ENCODE assay signal across 19 mouse cellular contexts in genomic region chr10:83090185-83090584, GRCm38 (mm10).
DNase-seq lines count a peak whose midpoint lies in the region; ATAC-seq lines count a peak whose summit lies in the region.
"Had no signal": no experiment of that assay in that cellular context is flagged by ENCODE, and none has a peak within 500 bp of the region (broad histone marks: within the 10 kb centered on the region; RNA-seq: fewer than 3 reads in every experiment).

No protein-coding gene starts in this region.

- ATAC-seq in kidney, embryonic 15.5 days (replicated peaks; ENCODE audit: low FRiP score) = peak; percentile 69
- 0 out of 2 replicates have a peak, but pooled peaks have one; percentile 12 for ATAC-seq in neural tube, embryonic 12.5 days (ENCODE audit: low FRiP score, low read depth)
- no peak for ATAC-seq in neural tube, embryonic 15.5 days (ENCODE audit: low FRiP score)
- ATAC-seq: forebrain, embryonic 13.5 days; forebrain, postnatal 0 days had no signal

- peak overlapping the region; percentile 37 for H3K27ac ChIP-seq in kidney, embryonic 15.5 days
- H3K27ac ChIP-seq in neural tube, embryonic 12.5 days = no peak overlapping the region
- no peak overlapping the region for H3K27ac ChIP-seq in neural tube, embryonic 15.5 days (replicated peaks)
- H3K27ac ChIP-seq in limb, embryonic 10.5 days = 0 out of 2 replicates have a peak overlapping the region, but pooled peaks have one; percentile 42
- H3K27ac ChIP-seq: embryonic facial prominence, embryonic 13.5 days; forebrain, embryonic 13.5 days; heart, adult 2 months; heart, embryonic 15.5 days had no signal

- WGBS in kidney, embryonic 15.5 days = 36% methylated on average over 8 of the region's 8 CpGs
- WGBS in neural tube, embryonic 12.5 days = 47% methylated on average over 8 of the region's 8 CpGs
- 49% methylated on average over 8 of the region's 8 CpGs for WGBS in neural tube, embryonic 15.5 days
- WGBS in limb, embryonic 10.5 days = 71% methylated on average over 8 of the region's 8 CpGs

- H3K4me3 ChIP-seq in kidney, embryonic 15.5 days (replicated peaks) = no peak overlapping the region
- H3K4me3 ChIP-seq in neural tube, embryonic 12.5 days = no peak overlapping the region
- H3K4me3 ChIP-seq in neural tube, embryonic 15.5 days (replicated peaks) = no peak overlapping the region
- H3K4me3 ChIP-seq in limb, embryonic 10.5 days = no peak overlapping the region
- H3K4me3 ChIP-seq: embryonic facial prominence, embryonic 13.5 days; forebrain, embryonic 13.5 days; heart, adult 2 months; heart, embryonic 15.5 days had no signal

- no peak overlapping the region for H3K4me2 ChIP-seq in kidney, embryonic 15.5 days
- H3K4me2 ChIP-seq in neural tube, embryonic 12.5 days (replicated peaks) = 0 out of 2 replicates have a peak overlapping the region, but pooled peaks have one; percentile 0
- no peak overlapping the region for H3K4me2 ChIP-seq in neural tube, embryonic 15.5 days
- H3K4me2 ChIP-seq: embryonic facial prominence, embryonic 13.5 days; forebrain, embryonic 13.5 days; heart, embryonic 11.5 days; heart, embryonic 15.5 days had no signal

- H3K9me3 ChIP-seq in kidney, embryonic 15.5 days (replicated peaks) = no peaks in the 10 kb centered on the region
- H3K9me3 ChIP-seq in neural tube, embryonic 12.5 days = no peaks in the 10 kb centered on the region
- no peaks in the 10 kb centered on the region for H3K9me3 ChIP-seq in neural tube, embryonic 15.5 days (replicated peaks)
- no peaks in the 10 kb centered on the region for H3K9me3 ChIP-seq in limb, embryonic 10.5 days (replicated peaks)
- H3K9me3 ChIP-seq: embryonic facial prominence, embryonic 13.5 days; forebrain, embryonic 13.5 days; heart, embryonic 15.5 days had no signal

- H3K36me3 ChIP-seq in kidney, embryonic 15.5 days = no peaks in the 10 kb centered on the region
- no peaks in the 10 kb centered on the region for H3K36me3 ChIP-seq in neural tube, embryonic 12.5 days
- no peaks in the 10 kb centered on the region for H3K36me3 ChIP-seq in neural tube, embryonic 15.5 days
- H3K36me3 ChIP-seq in limb, embryonic 10.5 days = no peaks in the 10 kb centered on the region
- H3K36me3 ChIP-seq: embryonic facial prominence, embryonic 13.5 days; heart, embryonic 15.5 days had no signal

- no peaks in the 10 kb centered on the region for H3K27me3 ChIP-seq in kidney, embryonic 15.5 days
- H3K27me3 ChIP-seq in neural tube, embryonic 12.5 days (replicated peaks) = no peaks in the 10 kb centered on the region
- no peaks in the 10 kb centered on the region for H3K27me3 ChIP-seq in neural tube, embryonic 15.5 days (replicated peaks)
- H3K27me3 ChIP-seq in limb, embryonic 10.5 days (ENCODE audit: low read depth, poor library complexity, severe bottlenecking) = no peaks in the 10 kb centered on the region
- H3K27me3 ChIP-seq: embryonic facial prominence, embryonic 13.5 days; forebrain, embryonic 13.5 days; heart, embryonic 15.5 days had no signal

- H3K9ac ChIP-seq in kidney, embryonic 15.5 days = no peak overlapping the region
- no peak overlapping the region for H3K9ac ChIP-seq in neural tube, embryonic 12.5 days
- no peak overlapping the region for H3K9ac ChIP-seq in neural tube, embryonic 15.5 days (replicated peaks)
- H3K9ac ChIP-seq: embryonic facial prominence, embryonic 13.5 days; forebrain, embryonic 13.5 days; forebrain, postnatal 0 days; heart, embryonic 15.5 days had no signal

- no peak for DNase-seq in kidney, adult 18-20 months
- DNase-seq in limb, embryonic 10.5 days (ENCODE audit: low spot score) = no peak
- DNase-seq in left cerebral cortex, adult 18-20 months (ENCODE audit: low spot score in 2 of 2) = no peak
- DNase-seq: adrenal gland, adult 2 months; adrenal gland, postnatal 25 days; cerebellum, adult 18-20 months; cerebellum, adult 9-11 months; cerebellum, postnatal 36 days; forebrain, postnatal 0 days; gastrocnemius, postnatal 14 days; heart, adult 2 months; heart, postnatal 14 days had no signal

- peaks cover 67% of the 10 kb centered on the region for H3K4me1 ChIP-seq in kidney, embryonic 15.5 days
- peaks cover 39% of the 10 kb centered on the region for H3K4me1 ChIP-seq in neural tube, embryonic 12.5 days
- peaks cover 37% of the 10 kb centered on the region for H3K4me1 ChIP-seq in neural tube, embryonic 15.5 days
- peaks cover 52% of the 10 kb centered on the region for H3K4me1 ChIP-seq in limb, embryonic 10.5 days

Comparison
In these comparisons a context has a peak if more than half of its experiments do, and no peak if none do; other contexts are left out.
1. H3K27ac ChIP-seq: peak in kidney, embryonic 15.5 days (single experiment) and limb, embryonic 10.5 days (single experiment); none in neural tube, embryonic 12.5 days (single experiment) and neural tube, embryonic 15.5 days (single experiment).